Mouse (Mus musculus): ENCODE measurements at regions not wholly inside any gene's neighbourhood (a gene's known extent, or its start where the extent isn't known, plus 50 kb on each side); places are given as distances from the start of the nearest gene placed in this dataset.

- TF ChIP-seq CTCF (IDR thresholded peaks at IDR 0.05; ENCODE audit: control insufficient read depth, insufficient read depth, insufficient read length): no peak
- TF ChIP-seq CEBPB (IDR thresholded peaks at IDR 0.05; ENCODE audit: low read depth): no peak
- TF ChIP-seq MAX (IDR thresholded peaks at IDR 0.05): no peak
- TF ChIP-seq FOSL1 (IDR thresholded peaks at IDR 0.05; ENCODE audit: insufficient read depth, low read length, poor library complexity, severe bottlenecking): no peak
- TF ChIP-seq MYOD1 (IDR thresholded peaks at IDR 0.05; ENCODE audit: control insufficient read depth, insufficient read length, low read depth): no peak
- TF ChIP-seq USF1 (IDR thresholded peaks at IDR 0.05; ENCODE audit: low read depth): no peak
- TF ChIP-seq MYOG (IDR thresholded peaks at IDR 0.05; ENCODE audit: control insufficient read depth, extremely low read depth, insufficient read length): no peak
Measured at GRCm38 (mm10) chr13:80647578-80647977, 235.6 kb upstream of the Arrdc3 start.
